Mouse (Mus musculus) brain, embryonic 14.5 days (tissue): ENCODE measurements around the gene Ston2.

ENCODE experiments used
- CTCF ChIP-seq: fragments of 200-500 bp; IDR thresholded peaks from 2 replicates; pipeline ENCODE4 v1.5.1; 2012; ENCODE audit warnings: inconsistent platforms, mild to moderate bottlenecking, moderate library complexity, borderline replicate concordance; ENCODE audit not compliant: insufficient read depth, insufficient read length; ENCODE audit errors: extremely low read depth
- POLR2A ChIP-seq: fragments of 200-500 bp; IDR thresholded peaks from 2 replicates; pipeline ENCODE4 v1.6.1; 2012; ENCODE audit warnings: mild to moderate bottlenecking, inconsistent platforms, borderline replicate concordance; ENCODE audit not compliant: poor library complexity, insufficient read depth, insufficient read length, severe bottlenecking; ENCODE audit errors: extremely low read depth

- TF ChIP-seq CTCF (no peak), POLR2A (no peak)
These were observed 103.9 kb downstream of the Ston2 start for GRCm38 (mm10) chr12:91684101-91684839.
